Mouse (Mus musculus): Measurements from ENCODE around the gene Dcps.

Dcps gene

DNA sequence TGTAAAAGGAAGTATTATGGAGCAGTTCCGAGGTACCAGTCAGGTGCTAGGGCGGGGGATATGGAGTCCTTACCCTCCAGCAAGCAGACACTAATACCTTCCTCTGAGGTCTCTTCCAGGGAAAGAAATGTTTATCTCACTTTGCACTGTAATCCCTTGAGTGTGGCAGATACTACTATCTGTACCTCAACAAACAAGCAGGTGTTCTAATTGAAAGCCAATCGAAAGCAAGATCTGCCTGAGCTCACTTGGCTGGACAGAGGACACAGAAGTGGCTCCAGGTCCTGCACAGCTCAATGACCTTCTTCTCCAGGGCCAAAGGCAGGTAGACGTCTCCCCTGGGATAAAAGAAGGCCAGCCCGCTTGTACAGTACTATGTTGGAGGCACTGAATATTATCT is 65.8 kb downstream of the Dcps start:
- DNase-seq (ENCODE audit: low spot score in 2 of 2), result no peak

- DNase-seq (ENCODE audit: low spot score in 2 of 2), result peak in 1 of 2 experiments; percentile 56
Observed at GRCm38 (mm10) chr9:35108916-35109315, 66.9 kb downstream of the Dcps start.

- DNase-seq (ENCODE audit: low spot score in 2 of 2), result no peak
Observed at GRCm38 (mm10) chr9:35108066-35108465, 67.8 kb downstream of the Dcps start.

DNA sequence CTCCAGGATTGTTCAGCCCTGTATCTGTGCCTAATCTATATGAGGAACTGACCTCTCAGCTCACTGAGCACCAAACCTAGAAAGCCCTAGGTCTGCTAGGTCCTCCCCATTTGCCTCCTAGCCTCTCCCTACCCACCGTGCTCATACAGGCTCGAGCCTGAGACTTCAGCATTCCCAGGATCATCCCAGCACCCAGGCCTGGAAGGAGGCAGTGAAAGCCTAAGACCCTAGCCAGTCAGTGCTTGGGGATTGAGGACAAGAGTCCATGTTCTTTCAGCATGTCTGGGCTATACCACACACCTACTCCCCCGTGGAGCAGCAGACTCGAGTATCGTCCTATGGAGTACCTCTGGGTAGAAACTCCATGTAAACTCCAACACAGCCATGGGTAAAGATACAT is 68.5 kb downstream of the Dcps start:
- no peak for DNase-seq (ENCODE audit: low spot score in 2 of 2)

GRCm38 (mm10) chr9:35105884-35106880 is 69.7 kb downstream of the Dcps start:
- no peak for DNase-seq (ENCODE audit: low spot score in 2 of 2)

DNA sequence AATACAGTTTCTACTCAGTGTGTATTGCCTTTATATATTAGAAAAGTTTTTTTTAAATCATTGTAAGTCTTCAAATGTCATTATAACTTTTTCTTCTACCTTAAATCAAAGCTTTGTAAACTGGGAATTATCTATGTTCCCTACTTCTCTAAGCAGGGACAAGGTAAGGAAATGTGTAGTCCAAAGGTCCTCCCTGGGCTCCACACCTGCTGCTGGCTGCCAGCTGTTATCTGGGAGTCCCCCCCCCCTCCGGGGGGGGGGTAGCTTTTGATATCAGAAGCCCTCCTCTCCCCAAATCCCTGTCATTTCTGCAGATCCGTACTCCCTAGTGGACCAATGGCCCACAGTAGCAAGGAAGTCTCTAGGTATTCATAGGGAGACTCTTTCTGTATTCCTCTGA is 70.4 kb downstream of the Dcps start:
- no peak for DNase-seq (ENCODE audit: low spot score in 2 of 2)

GRCm38 (mm10) chr9:35104711-35105110 is 71.2 kb downstream of the Dcps start:
- DNase-seq (ENCODE audit: low spot score in 2 of 2), result no peak

DNA sequence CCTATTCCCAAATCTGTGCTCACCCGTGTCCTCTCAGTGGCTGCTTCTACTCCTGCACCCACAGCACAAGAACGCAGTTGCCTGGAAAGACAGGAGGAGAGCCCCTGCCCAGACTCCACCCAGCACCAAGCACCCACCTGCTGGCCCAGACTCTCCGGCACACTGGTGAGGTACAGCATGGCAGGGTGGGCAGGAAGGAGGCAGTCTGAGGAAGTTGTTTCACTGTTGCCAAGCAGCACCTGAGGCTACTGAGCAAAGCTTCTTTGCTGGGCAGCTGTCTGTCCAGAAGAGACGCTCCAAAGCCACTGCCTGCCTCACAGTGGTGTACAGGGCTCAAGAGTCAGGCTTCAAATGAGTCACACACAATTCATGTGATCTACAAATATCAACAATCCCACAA is 77.1 kb downstream of the Dcps start:
- peak in 1 of 2 experiments; percentile 10 for DNase-seq (ENCODE audit: low spot score in 2 of 2)

DNA sequence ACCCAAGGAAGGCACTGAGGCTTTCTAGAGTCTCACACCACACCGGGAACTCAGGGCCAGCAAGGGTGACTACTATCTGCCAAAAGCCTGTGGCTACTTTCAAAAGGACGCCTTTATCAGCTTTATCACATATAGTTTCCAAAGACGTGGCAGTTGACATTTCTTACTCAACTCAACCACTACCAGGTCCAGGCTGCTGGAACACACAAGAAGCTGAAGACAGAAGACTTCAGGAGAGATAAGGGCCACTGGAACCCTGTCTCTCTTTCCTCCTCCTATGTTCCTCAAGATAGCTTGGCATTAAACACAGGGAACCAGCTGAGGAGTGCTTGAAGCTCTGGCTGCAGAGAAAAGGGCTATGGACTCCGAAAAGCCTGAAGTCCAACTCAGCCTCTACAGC is 78.0 kb downstream of the Dcps start:
- no peak for DNase-seq (ENCODE audit: low spot score in 2 of 2)

DNA sequence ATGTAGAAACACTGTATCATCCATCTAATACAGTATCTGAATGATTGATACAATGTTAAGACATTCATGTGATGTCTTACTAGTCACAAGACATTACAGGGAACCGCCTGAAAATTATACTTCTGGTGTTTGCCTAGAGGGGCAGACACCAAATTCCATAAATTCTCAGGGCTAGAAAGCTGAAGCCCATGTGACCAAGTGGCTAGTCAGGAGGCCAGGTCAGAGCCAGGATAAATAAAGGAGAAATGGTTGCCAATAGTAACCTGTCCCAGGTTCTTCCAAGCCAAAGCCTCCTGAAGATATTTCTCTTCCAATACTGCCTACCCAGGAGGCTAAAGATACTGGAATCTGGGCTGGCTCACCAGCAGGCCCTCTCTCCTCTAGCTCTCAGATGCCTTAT is 80.1 kb downstream of the Dcps start:
- DNase-seq (ENCODE audit: low spot score in 2 of 2), result no peak

GRCm38 (mm10) chr9:35093350-35093749 is 82.5 kb downstream of the Dcps start:
- no peak for DNase-seq (ENCODE audit: low spot score in 2 of 2)

GRCm38 (mm10) chr9:35092904-35093303 is 83.0 kb downstream of the Dcps start:
- DNase-seq (ENCODE audit: low spot score in 2 of 2), result no peak
